Mouse (Mus musculus): ENCODE results near the gene Slc6a5.

Slc6a5 gene

DNA sequence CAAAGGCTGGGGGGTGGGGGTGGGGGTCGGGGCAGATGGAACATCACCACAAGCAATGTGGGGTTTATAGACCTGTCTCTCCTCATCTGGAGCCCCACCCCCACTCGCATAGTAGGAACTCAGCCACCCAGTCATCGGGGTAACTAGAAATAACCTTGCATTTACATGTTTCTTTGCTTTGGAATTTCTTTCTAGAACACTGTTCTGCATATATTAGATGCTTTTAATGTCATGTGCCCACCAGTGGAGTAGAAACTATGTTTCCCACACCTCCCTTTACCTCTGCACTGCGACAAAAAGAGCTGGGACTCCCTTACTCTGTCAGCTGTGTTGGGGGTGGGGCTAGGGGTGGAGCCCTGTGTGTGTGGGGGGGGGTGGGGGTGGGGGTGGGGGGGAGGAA, 3.2 kb downstream of the Slc6a5 start:
- no peak for DNase-seq (ENCODE audit: low read depth, low spot score)

DNA sequence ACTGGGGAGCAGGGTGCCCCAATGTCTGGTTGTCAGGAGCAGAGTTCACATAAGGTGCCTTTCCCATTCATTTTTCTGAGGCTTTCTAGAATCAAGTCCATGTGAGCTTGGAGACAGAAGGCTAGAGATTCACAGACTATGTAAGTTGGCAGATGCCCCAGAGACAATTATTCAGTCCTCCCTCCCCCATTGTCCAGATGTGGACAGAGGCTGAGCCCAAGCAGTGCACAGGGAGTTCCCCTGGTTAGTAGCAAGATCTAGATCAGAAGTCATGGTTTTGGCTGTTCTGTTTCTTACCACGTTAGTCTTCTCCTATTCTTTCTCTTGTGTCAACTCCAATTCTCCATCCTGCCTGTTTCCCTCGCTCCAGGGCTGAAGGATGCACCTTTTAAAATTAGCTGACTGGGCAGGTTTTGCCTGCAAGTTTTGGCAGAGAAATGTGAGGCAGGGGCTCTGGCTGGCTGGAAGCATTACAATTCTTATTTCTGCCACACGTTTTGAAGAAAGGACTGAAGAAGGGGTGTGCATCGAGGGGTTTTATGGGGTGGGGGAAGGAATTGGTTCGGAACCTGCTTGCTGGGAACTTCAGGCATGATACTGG, 3.9 kb downstream of the Slc6a5 start:
- no peak for DNase-seq (ENCODE audit: low read depth, low spot score)

DNA sequence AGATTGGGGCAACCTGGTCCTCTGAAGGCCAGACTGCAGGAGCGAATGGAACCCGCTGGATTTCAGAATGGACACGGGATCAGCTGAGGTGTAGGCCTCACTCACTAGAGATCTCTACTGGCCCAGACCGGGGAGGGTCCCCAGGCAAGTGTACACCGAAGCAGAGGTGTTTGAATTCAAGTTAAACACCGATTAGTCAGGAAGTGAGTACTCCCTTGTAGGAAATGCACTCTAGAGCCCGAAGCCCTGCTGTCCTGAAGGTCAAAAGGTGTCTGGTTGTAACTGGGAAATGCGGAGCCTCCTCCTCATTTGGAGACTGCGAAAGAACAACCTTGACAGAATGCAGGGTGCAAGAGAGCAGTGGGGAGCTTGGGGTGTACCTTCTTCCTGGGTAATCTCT, 5.0 kb downstream of the Slc6a5 start:
- DNase-seq (ENCODE audit: low read depth, low spot score) = no peak

DNA sequence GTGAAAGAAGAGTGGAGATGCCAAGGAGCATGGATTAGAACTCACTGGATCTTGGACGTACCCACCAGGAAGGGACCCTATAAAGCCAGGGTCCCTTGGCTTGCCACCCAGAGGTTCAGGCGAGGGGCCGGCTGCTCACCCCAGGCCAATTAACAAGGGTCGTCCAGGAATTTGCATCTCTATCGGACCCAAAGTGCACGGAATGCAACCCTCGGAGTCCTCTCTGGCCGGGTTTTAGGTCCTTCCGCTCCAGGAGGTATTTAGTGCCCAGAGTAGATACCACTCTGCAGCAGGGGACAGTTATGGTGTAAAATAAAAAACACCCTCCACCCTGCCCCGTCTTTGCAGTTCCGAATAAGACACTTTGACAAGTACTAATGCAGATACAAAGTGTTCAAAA, 5.5 kb downstream of the Slc6a5 start:
- DNase-seq (ENCODE audit: low read depth, low spot score) = no peak

DNA sequence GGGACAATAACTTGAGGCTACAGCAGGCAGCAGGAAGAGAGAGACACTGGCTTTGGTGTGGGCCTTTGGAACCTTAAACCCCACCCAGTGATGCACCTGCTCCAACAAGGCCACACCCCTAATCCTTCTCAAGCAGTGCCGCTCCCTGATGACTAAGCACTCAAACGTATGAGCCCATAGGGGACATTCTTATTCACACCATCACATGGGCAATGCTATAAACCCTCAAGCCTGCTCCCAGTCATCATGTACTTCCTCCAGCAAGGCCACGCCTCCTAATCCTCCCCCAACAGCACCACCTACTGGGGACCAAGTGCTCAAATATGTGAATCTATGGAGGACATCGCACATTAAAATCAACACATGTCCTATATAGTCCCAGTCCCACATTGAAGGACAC, 9.5 kb downstream of the Slc6a5 start:
- DNase-seq (ENCODE audit: low read depth, low spot score) = no peak

DNA sequence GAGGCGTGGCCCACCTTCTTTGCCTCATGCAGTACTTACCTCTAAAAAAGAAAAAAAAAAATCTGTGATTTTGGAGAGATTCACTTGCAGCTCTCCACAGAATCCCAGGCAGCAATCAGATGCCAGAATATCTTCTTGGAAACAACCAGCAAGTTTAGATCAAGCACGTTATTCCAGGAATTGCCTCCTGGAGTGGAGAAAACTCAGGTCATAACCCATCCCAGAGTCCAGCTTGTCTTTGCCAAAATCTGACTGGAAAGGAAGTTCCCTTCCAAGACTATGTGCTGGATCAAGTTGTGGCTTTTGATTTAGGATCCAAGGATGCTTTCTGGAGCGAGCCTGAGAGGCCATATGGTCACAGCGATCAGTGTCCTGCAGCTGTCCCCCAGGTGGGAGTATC, 10.8 kb downstream of the Slc6a5 start:
- no peak for DNase-seq (ENCODE audit: low read depth, low spot score)

DNA sequence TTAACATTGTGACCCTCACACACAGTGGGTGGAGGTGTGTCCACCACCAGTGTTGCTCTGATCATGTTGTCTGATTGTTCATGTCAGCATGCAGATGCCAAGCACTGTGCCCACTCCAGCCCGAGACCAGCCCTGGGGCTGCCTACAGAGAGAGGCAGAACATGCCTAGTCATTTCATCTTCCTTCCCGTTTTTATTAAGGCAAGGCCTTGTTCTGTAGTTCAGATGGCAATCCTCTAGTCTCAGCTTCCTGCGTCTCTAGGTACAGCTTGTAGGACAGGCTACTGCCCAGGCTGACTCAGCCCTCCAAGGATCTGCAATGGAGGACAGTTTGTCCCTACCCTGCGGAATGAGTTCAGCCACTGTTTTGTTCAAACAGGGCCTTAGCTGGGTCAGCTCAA, 13.0 kb downstream of the Slc6a5 start:
- no peak for DNase-seq (ENCODE audit: low read depth, low spot score)

DNA sequence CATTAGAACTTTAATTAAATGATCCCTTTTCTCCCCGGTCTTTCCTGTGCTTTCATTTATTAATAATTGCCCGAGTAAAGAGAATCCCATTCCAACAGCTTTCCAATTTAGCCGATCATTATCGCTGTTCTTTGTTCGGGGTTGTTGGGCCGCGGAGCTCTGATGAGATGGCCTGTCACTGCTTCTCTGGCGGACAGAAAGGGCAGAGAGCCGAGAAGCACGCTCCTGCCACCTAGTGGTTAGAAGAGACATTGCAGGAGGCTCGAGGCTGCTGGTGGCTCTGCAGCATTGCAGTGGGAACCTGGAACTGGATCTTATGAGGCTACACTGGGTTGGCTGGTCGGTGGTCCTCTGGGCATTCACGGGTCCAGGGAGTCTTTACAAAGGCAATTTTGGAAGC, 13.4 kb downstream of the Slc6a5 start:
- DNase-seq (ENCODE audit: low read depth, low spot score) = peak; percentile 87

DNA sequence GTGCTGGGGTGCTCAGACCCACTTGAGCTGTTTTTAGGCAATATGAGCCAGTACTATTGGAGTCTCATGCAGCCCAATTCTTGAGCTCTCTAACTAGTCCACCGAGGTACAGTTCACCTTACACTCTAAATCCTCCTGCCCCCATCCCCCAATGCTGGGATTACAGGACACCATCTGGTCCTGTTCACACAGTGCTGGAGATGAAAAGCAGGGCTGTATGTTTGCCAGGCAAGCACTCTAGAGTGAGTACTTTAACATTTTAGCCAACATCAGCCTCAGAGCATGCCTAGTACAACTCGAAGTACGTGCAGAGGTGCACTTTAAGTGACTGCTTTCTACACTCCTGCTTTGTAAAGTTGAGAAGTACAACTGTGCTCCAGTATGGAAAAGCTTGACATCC, 18.6 kb downstream of the Slc6a5 start:
- no peak for DNase-seq (ENCODE audit: low read depth, low spot score)

DNA sequence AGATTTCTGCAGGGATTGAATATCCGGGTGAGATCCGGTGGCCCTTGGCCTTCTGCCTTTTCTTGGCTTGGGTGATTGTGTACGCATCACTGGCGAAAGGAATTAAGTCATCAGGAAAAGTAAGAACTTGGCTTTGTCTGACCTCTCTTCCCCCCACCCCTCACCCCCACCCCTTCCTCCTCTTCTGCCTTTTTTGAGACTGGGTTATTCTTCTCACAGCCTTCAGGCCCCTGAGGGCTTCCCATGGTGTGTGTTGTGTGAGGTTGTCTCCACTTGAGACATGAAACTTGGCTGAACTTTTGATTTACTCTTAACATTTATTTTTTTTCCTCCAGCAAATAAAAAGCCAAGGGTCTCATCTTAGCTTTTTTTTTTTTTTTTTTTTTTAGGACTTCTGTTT, 20.1 kb downstream of the Slc6a5 start:
- no peak for DNase-seq (ENCODE audit: low read depth, low spot score)

DNA sequence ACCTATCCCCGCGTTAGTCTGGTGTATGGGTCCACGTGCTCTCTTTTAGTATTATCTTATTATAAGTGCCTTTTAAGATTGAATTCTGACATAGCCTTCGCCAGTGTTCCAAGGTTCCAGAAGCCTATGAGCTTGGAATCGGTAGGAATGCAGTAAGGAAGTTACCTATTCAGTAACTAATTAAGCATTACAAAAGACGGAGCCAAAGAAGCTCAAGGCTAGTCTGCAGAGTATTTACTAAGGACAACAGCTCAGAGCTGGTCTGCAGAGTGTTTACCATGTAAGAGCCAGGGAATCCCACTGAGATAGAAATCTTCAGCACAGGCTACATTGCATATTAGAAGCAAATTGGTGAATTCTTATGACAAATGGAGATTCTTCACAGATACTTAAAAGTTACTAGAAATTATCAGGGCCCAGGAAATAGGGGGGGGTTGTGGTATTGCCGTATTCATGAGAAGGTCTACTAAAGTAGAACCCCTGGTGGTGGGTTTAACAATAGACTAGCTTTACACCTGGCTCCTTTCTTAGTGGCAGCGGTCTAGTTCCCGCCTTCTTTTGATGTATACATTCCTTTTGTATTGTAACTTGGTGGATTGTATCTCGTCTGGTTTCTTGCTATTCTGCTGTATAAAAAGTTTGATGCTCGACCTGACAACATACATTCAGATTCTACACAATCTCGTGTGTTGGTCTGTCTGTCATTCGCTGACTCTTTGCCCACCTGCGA, 23.6 kb downstream of the Slc6a5 start:
- DNase-seq (ENCODE audit: low read depth, low spot score) = peak; percentile 75

DNA sequence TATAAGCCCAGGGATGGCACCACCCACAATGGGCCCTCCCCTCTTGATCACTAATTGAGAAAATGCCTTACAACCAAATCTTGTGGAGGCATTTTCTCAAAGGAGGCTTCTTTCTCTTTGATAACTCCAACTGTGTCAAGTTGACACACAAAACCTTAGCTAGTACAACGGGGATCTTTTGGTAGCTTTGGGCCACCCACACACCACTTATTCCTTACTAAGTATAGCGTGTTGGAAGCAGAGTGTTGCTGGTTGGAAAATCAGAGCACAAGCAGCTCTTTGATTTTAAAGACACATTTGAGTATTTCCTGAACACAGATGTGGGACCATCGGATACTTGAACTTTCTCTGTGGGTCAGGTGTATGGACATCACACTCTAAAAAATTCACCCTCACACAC, 26.9 kb downstream of the Slc6a5 start:
- no peak for DNase-seq (ENCODE audit: low read depth, low spot score)

DNA sequence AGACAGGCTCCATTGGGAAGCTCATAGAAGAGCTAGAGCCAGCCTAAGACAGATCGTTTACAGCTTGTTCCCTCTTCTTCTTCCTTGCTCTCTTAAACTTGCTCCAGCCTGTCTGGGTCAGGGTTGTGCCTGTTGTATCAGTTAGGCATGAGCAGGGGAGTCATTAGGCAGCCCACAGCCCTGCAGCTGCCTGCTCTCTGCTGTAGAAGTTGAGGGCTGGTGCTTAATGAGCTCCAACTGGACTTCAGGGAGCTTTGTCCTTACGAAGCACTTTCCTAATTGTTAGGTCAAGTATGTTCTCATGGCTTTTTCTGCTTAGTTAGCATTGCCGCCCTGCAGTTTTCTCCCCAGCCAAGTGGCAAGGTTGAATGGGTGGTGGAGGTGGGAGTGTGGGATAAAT, 32.1 kb downstream of the Slc6a5 start:
- DNase-seq (ENCODE audit: low read depth, low spot score) = no peak

DNA sequence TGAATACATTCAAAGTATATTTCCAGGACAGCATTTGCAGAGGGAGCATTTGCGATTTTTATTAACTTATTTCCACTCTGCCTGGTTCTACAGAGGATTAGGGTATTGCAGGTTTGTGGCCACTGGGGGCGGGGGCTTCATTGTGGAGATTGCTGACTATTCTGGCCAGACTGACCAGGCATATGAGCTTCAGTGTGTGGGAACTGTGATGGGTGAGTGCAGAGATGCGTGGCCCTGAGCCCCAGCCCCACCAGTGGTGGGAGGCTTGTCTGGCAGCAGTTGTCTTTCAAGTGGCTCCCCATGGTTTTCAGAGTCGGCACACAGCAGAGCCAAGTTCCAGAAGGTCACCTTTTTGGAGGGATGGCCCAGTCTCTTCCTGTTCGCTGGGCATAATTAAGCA, 32.5 kb downstream of the Slc6a5 start:
- no peak for DNase-seq (ENCODE audit: low read depth, low spot score)

DNA sequence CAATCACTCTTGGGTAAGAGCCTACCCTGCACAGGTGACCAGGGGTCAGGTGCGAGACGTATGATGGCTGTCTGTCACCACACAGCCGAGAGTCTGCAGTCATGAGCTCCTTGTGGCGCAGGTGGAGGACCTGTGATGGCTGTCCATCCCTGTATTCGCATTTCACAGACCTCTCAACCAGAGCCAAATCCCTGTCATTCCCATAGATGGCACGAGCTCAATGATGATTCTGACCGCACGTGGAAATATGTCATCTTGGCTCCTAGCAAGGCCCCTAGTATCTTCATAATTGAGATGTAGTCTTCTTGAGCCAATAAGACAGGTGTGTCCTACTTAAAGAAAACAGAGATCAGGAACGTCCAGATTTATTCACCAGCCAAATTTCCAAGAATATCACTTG, 36.7 kb downstream of the Slc6a5 start:
- no peak for DNase-seq (ENCODE audit: low read depth, low spot score)

DNA sequence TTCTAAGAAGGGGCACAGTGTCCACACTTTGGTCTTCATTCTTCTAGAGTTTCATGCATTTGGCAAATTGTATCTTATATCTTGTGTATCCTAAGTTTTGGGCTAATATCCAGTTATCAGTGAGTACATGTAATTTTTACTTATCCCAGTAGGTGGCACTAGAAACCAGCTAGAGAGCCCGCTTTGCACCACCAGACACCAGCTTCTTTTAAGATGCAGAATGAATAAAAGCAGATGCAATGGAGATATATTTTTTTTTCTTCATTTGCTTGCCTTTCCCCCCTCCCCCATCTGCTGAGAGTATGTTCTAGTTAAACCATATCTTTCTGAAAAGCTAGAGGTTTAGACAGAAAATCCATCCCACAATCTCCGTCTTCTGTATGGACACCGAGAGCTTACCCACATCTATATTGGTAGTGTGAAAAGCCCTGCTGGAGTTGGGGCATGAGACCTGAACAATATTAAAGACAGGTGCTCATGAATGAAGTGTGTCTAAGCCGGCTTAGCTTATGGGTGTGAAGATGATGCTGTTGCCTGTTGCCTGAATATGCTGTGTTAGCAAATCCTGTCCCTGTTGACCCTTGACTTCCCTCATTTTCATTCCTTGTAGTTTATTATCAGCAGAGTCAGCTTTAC, 43.7 kb downstream of the Slc6a5 start:
- peak; percentile 21 for DNase-seq (ENCODE audit: low read depth, low spot score)

DNA sequence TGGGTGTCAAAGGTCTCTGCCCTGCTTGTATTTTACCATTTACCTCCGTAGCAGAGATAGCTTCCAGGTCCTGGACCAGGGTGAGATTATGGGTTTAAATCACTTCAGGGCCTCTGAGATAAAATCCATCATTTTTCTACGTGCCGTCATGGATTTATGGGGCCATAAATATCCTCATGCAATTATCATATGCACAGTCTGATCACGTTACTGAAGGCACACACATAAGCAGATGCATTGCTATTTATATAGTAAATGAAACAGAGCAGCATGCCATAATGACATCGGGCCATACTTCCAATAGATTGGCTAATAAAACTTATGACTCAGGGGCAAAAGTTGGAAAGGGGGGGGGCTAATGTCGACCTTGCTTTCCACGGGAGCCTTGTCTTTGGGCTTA, 44.9 kb downstream of the Slc6a5 start:
- DNase-seq (ENCODE audit: low read depth, low spot score) = no peak

DNA sequence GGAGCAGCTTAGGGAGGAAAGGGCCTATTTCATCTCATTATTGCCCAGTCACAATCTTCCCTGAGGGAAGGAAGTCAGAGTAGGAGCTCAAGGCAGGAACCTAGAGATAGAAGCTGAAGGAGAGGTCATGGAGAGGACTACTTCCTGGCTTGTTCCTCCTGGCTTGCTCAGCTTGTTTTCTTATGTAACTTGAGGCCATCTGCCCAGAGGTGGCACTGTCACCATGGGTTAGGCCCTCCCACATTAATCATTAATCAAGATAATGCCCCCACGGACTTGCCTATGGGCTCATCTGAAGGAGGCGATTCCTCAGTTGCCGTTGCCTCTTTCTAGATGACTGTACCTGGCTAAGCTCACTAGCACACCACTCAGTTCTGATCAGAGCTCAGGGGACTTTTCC, 47.2 kb downstream of the Slc6a5 start:
- DNase-seq (ENCODE audit: low read depth, low spot score) = no peak

DNA sequence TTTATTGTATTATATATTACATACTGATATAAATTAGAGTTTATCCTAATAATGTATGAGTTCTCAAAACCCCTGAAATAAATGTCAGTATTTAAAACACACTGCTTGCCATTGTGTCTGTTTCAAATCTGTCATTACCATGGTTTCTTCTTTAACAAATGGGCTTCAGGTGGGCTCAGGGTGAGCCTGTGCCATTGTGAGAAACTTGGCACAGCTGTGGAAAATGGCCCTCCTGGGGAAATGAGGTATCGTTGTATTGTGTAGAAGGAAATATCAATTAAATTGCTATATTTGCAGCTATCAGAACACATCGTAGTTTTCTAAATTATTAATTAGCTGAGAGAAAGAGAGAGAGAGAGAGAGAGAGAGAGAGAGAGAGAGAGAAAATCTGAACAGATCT, 53.8 kb downstream of the Slc6a5 start:
- no peak for DNase-seq (ENCODE audit: low read depth, low spot score)

DNA sequence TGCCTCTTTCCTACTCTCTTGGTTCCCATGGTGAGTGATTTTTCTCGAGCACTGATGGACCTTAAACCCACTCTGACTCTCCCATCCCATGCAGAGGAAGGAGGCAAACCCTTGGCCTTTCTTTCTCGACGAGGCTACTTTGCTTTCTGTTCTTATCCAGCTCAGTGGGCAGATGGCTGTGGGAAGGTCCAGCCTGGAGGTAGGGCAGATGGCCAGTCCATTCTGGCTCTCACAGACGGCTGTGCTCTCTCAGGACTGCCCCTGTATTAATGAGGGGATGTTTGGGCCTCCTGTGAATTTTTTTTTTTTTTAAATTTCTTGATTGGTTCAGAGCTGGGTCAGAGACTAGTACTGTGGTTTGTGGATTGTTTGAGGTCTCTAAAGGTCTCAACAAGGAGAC, 59.6 kb downstream of the Slc6a5 start:
- DNase-seq (ENCODE audit: low read depth, low spot score) = no peak

DNA sequence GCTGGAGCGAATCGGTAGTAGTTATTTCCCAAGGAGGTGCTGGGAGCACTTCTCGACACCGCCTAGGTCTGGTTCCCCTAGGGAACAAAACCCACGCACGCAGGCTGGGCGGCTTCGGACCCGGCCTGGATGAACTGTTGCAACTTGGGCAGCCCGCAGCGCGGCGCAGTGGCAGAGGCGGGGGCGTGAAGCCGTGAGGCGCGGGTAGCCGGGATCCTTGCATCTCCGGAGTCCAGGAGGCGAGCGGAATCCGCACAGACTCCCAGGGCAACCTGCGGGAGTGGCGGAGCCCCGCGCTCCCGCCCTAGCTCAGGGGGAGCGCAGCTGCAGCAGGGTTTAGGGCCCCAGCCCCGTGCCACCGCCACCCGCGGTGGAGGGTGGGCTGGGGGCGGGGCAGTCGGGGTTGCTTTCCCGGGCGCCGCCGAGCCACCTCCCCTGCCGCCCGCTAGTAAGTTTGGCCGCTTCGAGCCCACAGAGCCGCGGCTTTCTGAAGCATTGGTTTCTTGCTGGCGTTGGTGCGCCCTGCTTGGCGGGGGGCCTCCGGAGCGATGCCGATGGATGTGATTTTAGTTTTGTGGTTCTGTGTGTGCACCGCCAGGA, 65.0 kb downstream of the Slc6a5 start, which contains the start of gene Nell1:
Gene Nell1 (plus strand): TSS at position 24 of the 600 bp plus-strand sequence.
- DNase-seq (ENCODE audit: low read depth, low spot score) = peak; percentile 72

DNA sequence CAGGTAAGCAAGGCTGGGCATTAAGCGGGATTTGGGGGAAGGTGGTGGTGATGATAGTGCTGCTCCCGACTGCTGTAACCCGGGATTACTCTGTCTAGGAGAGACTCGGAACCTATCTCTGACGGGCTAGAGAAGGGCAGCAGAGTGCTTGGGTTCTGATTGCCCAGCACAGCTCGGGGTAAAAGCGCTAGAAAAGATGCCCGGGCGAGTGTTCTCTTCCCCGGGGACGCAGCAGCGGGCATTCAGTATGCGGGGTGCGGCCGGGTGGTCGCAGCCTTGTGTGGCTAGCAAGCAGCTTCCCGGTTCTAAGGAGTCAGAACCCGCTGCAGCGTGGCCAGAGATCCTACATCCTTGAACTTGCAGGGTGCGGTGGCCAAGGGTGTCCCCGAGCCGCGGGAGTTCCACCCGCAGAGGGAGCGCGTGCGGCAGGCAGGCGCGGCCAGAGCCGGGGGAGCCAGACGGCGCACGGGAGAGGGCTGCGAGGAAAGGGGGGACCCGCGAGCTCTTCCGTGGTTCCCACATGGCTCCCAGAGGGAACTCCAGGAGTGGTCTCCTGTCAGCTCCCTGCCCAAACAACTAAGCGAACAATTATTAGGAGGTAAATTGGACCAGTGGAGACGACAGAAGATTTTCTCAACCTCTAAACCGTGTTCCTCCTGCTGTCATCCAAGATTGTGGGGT, 65.6 kb downstream of the Slc6a5 start:
- DNase-seq (ENCODE audit: low read depth, low spot score) = peak; percentile 44

Data from ZHBTc4 (cell line).